Mouse (Mus musculus) activated CD4-positive, CD25-positive, alpha-beta regulatory T cell (primary cell): Measurements from ENCODE around the gene Ascc3. TPM values are rescaled to one million over a fixed set of nuclear protein-coding genes. Genes with fewer than 3 reads are reported as not detected.

Experiments used
- polyA plus RNA-seq, 2 experiments: library from polyadenylated mRNA; unstranded; fragments of 100-300 nt; shearing (Covaris generic); gene quantifications; one replicate each; pipeline ENCODE4 v1.2.1; 2017

Ascc3 gene
- 10 to 100 TPM; 48.1 to 72.9 TPM for polyA plus RNA-seq

GRCm38 (mm10) chr10:50592355-50593293, at the start of gene Ascc3:
Gene Ascc3, plus strand, starts transcription at chr10:50592669.

DNA sequence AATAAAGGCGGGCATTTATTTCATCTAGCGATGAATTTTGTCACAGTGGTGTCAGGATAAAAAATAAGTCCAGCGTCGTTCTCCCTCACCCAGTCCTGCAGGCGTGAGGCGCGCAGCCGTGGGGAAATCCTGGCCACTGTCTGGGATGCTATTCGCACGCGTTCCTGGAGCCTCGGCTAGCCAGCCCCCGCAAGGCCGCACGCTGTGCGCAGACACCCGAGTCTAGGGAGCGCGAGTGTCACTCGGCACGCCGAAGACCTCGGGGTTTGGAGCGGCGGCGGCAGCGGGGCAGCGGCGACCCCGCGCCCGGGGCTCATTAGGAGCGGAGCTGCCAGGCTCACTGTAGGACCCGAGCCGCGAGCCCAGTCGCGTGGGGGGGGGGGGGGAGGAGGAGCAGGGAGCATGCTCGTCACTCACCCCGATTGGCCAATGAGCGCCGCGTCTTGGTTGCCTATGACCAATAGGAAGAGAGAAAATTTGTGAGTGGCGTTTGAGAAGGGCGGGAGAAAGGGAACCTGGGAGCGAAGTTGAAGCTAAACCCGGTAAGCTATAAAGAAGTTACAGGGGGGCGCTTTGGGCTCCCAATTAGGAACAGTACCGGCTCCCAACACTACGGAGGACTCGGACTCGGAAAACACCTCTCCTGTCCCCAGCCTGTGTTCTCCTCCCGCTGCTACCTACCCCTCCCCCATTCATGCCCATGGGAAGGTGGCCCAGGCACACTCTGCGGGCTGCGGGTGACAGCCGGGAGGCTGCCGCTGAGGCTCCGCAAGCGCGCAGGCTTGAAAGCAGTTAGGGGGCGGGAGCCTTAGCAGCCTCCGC, 301.9 kb downstream of the Ascc3 start, which contains the start of gene Sim1:
Gene Sim1, plus strand, starts transcription at position 585 of the 822 bp plus-strand sequence.

